Mouse (Mus musculus) intestine, embryonic 16.5 days (tissue): ENCODE data around the gene Mxi1. TPM values are rescaled to one million over a fixed set of nuclear protein-coding genes. Genes with fewer than 3 reads are reported as not detected.
A peak's percentile ranks its signal among the peaks of the same experiment; 100 is the strongest.

Source experiments
- ATAC-seq: fragments of 200-750 bp; cut with Nextera tagmentation; 2 replicates; pipeline ENCODE4 v1.8.0; 2017; ENCODE audit warnings: moderate TSS enrichment, moderate library complexity
- H3K27ac ChIP-seq: fragments of 300-500 bp; sonication (generic); 2 replicates; pipeline ENCODE4 v1.5.1; 2014; ENCODE audit warnings: mild to moderate bottlenecking, low read length
- H3K27me3 ChIP-seq: fragments of 300-500 bp; sonication (generic); replicated peaks from 2 replicates; pipeline ENCODE4 v1.6.1; 2014; ENCODE audit warnings: low read length, control low read depth, mixed read lengths; ENCODE audit not compliant: control insufficient read depth, insufficient read depth
- H3K36me3 ChIP-seq: fragments of 300-500 bp; sonication (generic); 2 replicates; pipeline ENCODE4 v1.6.1; 2014; ENCODE audit warnings: low read length, control low read depth; ENCODE audit not compliant: control insufficient read depth, insufficient read depth
- H3K4me1 ChIP-seq: fragments of 300-500 bp; sonication (generic); 2 replicates; pipeline ENCODE4 v1.6.1; 2014; ENCODE audit warnings: low read length, control low read depth, mixed read lengths; ENCODE audit not compliant: control insufficient read depth, insufficient read depth
- H3K4me2 ChIP-seq: fragments of 300-500 bp; sonication (generic); 2 replicates; pipeline ENCODE4 v1.6.1; 2014; ENCODE audit warnings: low read depth, low read length, control low read depth
- H3K4me3 ChIP-seq: fragments of 300-500 bp; sonication (generic); 2 replicates; pipeline ENCODE4 v1.5.1; 2014; ENCODE audit warnings: mild to moderate bottlenecking, low read length
- H3K9ac ChIP-seq: fragments of 300-500 bp; sonication (generic); 2 replicates; pipeline ENCODE4 v1.6.1; 2014; ENCODE audit warnings: low read depth, low read length
- H3K9me3 ChIP-seq: fragments of 300-500 bp; sonication (generic); 2 replicates; pipeline ENCODE4 v1.6.1; 2016; ENCODE audit warnings: low read length, control low read depth; ENCODE audit not compliant: control insufficient read depth
- WGBS: fragments of 180-500 bp; shearing (Covaris S2); extraction: QIAGEN DNeasy Blood & Tissue Kit; methylation state at CpG from one replicate; pipeline ENCODE4 v1.1.7; 2014; 5-methylcytosine and 5-hydroxymethylcytosine counted together
- polyA plus RNA-seq: library from polyadenylated mRNA; unstranded; fragments of >200 nt; fragmentation: Nextera tagmentation; extraction: Ambion mirVana; gene quantifications from 2 replicates; pipeline ENCODE4 v1.2.1, GENCODE M21; 2015

Mxi1 gene
- polyA plus RNA-seq, 1 experiment from 2014 or later = 10.3 TPM

DNA sequence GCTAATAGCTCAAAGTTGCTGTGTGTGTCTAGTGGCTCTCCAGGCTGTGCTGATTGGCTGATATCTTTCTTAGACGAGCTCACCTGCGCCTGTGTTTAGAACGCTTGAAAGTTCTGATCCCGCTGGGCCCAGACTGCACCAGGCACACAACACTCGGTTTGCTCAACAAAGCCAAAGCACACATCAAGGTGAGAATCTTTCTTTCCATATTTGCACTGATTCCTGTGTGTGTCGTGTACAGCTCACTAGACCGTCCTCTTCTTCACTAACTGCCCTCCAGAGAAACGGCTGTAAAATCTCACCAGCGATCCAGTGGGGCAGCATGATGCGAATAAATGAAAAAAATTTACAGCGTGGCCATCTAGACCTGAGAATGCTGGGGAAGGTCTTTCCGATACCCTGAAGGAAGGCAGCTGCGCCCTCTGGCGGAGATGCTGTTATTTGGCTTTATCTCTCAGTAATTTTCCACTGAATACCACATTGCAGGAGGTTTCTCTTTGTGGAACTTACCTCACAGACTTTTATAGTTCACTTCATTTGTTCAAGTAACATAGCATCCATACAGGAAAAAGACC, 59.2 kb downstream of the Mxi1 start:
- ATAC-seq = peak; percentile 44; the same call in 1 of the 2 replicates
- Histone ChIP-seq H3K9me3 (no peaks in the 10 kb centered on the region), H3K4me1 (peaks cover 15% of the 10 kb centered on the region), H3K36me3 (peaks cover 5% of the 10 kb centered on the region; the same call in 1 of the 2 replicates), H3K4me3 (no peak overlapping the region), H3K27ac (no peak overlapping the region), H3K4me2 (peak overlapping the region; percentile 22; the same call in 1 of the 2 replicates), H3K27me3 (no peaks in the 10 kb centered on the region), H3K9ac (0 out of 2 replicates have a peak overlapping the region, but pooled peaks have one; percentile 7)
- 23% methylated on average over 14 of the region's 14 CpGs for WGBS

- no peak overlapping the region for H3K9ac ChIP-seq
- no peaks in the 10 kb centered on the region for H3K9me3 ChIP-seq
- H3K4me2 ChIP-seq = no peak overlapping the region
- no peaks in the 10 kb centered on the region for H3K27me3 ChIP-seq
- WGBS = 76% methylated on average over 15 of the region's 15 CpGs
- peak overlapping the region; percentile 15; the same call in 1 of the 2 replicates for H3K27ac ChIP-seq
- H3K4me1 ChIP-seq = peaks cover 12% of the 10 kb centered on the region
- no peak overlapping the region for H3K4me3 ChIP-seq
- H3K36me3 ChIP-seq = peaks cover 5% of the 10 kb centered on the region; the same call in 1 of the 2 replicates
- no peak for ATAC-seq
Measured at GRCm38 (mm10) chr19:53370233-53370632, 59.9 kb downstream of the Mxi1 start.

- no peak within 1 kb of the TSS for H3K4me2 ChIP-seq
- no peaks in the 10 kb centered on the region for H3K27me3 ChIP-seq
- no peak within 1 kb of the TSS for H3K27ac ChIP-seq
- H3K9ac ChIP-seq = no peak within 1 kb of the TSS
- 90% methylated on average over 13 of the region's 13 CpGs for WGBS
- ATAC-seq = no peak
- H3K4me3 ChIP-seq = no peak within 1 kb of the TSS
- no peaks in the 10 kb centered on the region for H3K9me3 ChIP-seq
- H3K4me1 ChIP-seq = peaks cover 3% of the 10 kb centered on the region
- peaks cover 5% of the 10 kb centered on the region; the same call in 1 of the 2 replicates for H3K36me3 ChIP-seq
Measured at GRCm38 (mm10) chr19:53371666-53372065, 61.3 kb downstream of the Mxi1 start, which contains the start of gene Gm10197. Gene Gm10197 (minus strand): TSS chr19:53371766.

- ATAC-seq = no peak
- Histone ChIP-seq H3K9ac (no peak overlapping the region), H3K27ac (no peak overlapping the region), H3K9me3 (no peaks in the 10 kb centered on the region), H3K4me2 (no peak overlapping the region), H3K27me3 (no peaks in the 10 kb centered on the region), H3K4me3 (no peak overlapping the region), H3K4me1 (peaks cover 3% of the 10 kb centered on the region), H3K36me3 (peaks cover 9% of the 10 kb centered on the region; the same call in 1 of the 2 replicates)
- 75% methylated on average over 2 of the region's 2 CpGs for WGBS
Measured at GRCm38 (mm10) chr19:53373570-53373969, 63.3 kb downstream of the Mxi1 start.

- Histone ChIP-seq H3K4me1 (no peaks in the 10 kb centered on the region), H3K9ac (no peak overlapping the region), H3K4me2 (no peak overlapping the region), H3K9me3 (no peaks in the 10 kb centered on the region), H3K36me3 (peaks cover 9% of the 10 kb centered on the region; the same call in 1 of the 2 replicates), H3K27ac (no peak overlapping the region), H3K27me3 (no peaks in the 10 kb centered on the region), H3K4me3 (no peak overlapping the region)
- whole genome bisulfite sequencing = 91% methylated on average over 6 of the region's 6 CpGs
- ATAC-seq = no peak
Measured at GRCm38 (mm10) chr19:53375299-53375698, 65.0 kb downstream of the Mxi1 start.

DNA sequence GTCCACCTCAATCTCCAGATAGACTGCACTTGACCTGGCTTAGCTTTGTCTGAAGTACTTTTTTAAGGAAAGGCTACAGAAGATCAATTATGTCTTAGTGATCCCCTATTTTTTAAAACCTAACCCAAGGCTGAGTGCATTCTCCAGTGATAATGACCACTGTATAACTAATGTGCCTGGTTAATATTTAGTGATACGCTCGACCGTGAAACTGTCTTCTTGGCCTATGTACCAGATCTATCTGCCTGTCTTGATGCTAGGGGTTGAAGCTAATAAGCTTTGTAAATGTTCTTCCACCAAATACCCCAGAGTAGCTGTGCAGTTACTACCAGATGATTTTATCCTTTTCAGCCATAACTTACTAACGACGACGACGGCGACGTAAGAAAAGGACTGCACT, 65.5 kb downstream of the Mxi1 start:
- H3K27ac ChIP-seq = no peak overlapping the region
- ATAC-seq = no peak
- H3K4me3 ChIP-seq = no peak overlapping the region
- H3K9me3 ChIP-seq = no peaks in the 10 kb centered on the region
- no peak overlapping the region for H3K4me2 ChIP-seq
- WGBS = 86% methylated on average over 9 of the region's 9 CpGs
- no peaks in the 10 kb centered on the region for H3K4me1 ChIP-seq
- H3K36me3 ChIP-seq = peaks cover 12% of the 10 kb centered on the region; the same call in 1 of the 2 replicates
- no peak overlapping the region for H3K9ac ChIP-seq
- no peaks in the 10 kb centered on the region for H3K27me3 ChIP-seq

DNA sequence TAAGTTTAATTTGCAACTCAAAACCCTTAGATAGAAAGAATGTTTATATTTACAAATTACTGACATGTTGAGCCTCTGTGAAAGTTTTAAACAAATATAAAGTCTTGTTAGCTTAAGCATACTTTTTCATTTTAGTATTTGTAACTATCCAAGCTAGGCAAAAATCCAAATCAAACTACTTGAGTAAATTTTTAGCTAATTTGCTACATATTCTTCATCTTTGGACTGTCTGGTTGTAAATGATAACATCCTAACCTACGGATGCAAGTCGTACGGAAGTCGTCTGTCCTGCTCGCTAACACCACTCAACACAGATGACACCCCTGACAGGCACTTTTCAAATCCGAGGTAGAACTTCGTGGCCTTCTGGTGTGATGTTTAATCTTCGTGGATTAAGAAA, 67.3 kb downstream of the Mxi1 start:
- peaks cover 6% of the 10 kb centered on the region; the same call in 1 of the 2 replicates for H3K36me3 ChIP-seq
- H3K9ac ChIP-seq = no peak overlapping the region
- ATAC-seq = no peak
- H3K4me3 ChIP-seq = no peak overlapping the region
- 79% methylated on average over 8 of the region's 8 CpGs for WGBS
- H3K9me3 ChIP-seq = no peaks in the 10 kb centered on the region
- no peaks in the 10 kb centered on the region for H3K27me3 ChIP-seq
- H3K27ac ChIP-seq = no peak overlapping the region
- H3K4me2 ChIP-seq = no peak overlapping the region
- H3K4me1 ChIP-seq = no peaks in the 10 kb centered on the region

- peaks cover 10% of the 10 kb centered on the region; the same call in 1 of the 2 replicates for H3K36me3 ChIP-seq
- no peak overlapping the region for H3K9ac ChIP-seq
- no peak overlapping the region for H3K4me2 ChIP-seq
- H3K9me3 ChIP-seq = no peaks in the 10 kb centered on the region
- no peaks in the 10 kb centered on the region for H3K27me3 ChIP-seq
- no peaks in the 10 kb centered on the region for H3K4me1 ChIP-seq
- H3K4me3 ChIP-seq = no peak overlapping the region
- H3K27ac ChIP-seq = no peak overlapping the region
- no peak for ATAC-seq
- WGBS = 89% methylated on average over 10 of the region's 10 CpGs
Measured at GRCm38 (mm10) chr19:53378421-53378820, 68.1 kb downstream of the Mxi1 start.

DNA sequence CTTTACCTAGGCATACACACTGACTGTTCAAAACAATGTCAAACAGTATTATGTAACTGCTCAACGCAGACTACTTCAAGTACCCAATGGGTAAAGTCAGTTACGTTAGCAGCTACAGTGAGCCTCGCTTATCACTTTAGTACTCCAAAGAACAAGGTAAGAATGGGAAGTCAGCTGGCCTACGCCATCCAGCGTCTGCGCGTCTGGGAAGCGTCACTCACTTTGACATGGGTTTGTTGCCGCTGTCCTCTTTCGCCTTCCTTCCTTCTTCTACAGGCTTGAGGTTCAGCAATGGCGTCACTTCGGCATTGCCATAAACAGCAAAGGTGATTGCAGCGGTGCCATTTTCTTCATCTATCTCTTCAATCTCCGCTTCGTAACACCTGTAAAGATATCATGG, 73.0 kb downstream of the Mxi1 start:
- Histone ChIP-seq H3K27ac (no peak overlapping the region), H3K4me1 (no peaks in the 10 kb centered on the region), H3K4me3 (no peak overlapping the region), H3K9ac (no peak overlapping the region), H3K9me3 (no peaks in the 10 kb centered on the region), H3K36me3 (peaks cover 10% of the 10 kb centered on the region; the same call in 1 of the 2 replicates), H3K27me3 (no peaks in the 10 kb centered on the region), H3K4me2 (no peak overlapping the region)
- no peak for ATAC-seq
- 92% methylated on average over 15 of the region's 15 CpGs for WGBS
